Mouse (Mus musculus): ENCODE measurements at regions not wholly inside any gene's neighbourhood (a gene's known extent, or its start where the extent isn't known, plus 50 kb on each side); places are given as distances from the start of the nearest gene placed in this dataset.

- DNase-seq (ENCODE audit: low read depth, low spot score): no peak
Observed at GRCm38 (mm10) chr10:39316533-39316932, 52.1 kb upstream of the Fyn start.

- no peak for DNase-seq (ENCODE audit: low read depth, low spot score)
Observed at GRCm38 (mm10) chr10:39315434-39316174, 53.1 kb upstream of the Fyn start.

- DNase-seq (ENCODE audit: low read depth, low spot score): no peak
Observed at GRCm38 (mm10) chr10:39311501-39311900, 57.2 kb upstream of the Fyn start.

- DNase-seq (ENCODE audit: low read depth, low spot score): no peak
Observed at GRCm38 (mm10) chr10:39308535-39308934, 60.1 kb upstream of the Fyn start.

- peak; percentile 4 for DNase-seq (ENCODE audit: low read depth, low spot score)
Observed at GRCm38 (mm10) chr10:39292703-39293496, 75.8 kb upstream of the Fyn start.

- no peak for DNase-seq (ENCODE audit: low read depth, low spot score)
Observed at GRCm38 (mm10) chr10:39291747-39292198, 76.9 kb upstream of the Fyn start.

GRCm38 (mm10) chr10:39291134-39291746 is 77.4 kb upstream of the Fyn start:
- peak; percentile 48 for DNase-seq (ENCODE audit: low read depth, low spot score)

GRCm38 (mm10) chr10:39290245-39290644 is 78.4 kb upstream of the Fyn start:
- DNase-seq (ENCODE audit: low read depth, low spot score): no peak

- DNase-seq (ENCODE audit: low read depth, low spot score): no peak
Observed at GRCm38 (mm10) chr10:39280366-39281000, 88.2 kb upstream of the Fyn start.

- peak; percentile 53 for DNase-seq (ENCODE audit: low read depth, low spot score)
Observed at GRCm38 (mm10) chr10:39274202-39274601, 94.5 kb upstream of the Fyn start.

GRCm38 (mm10) chr10:39273426-39273825 is 95.2 kb upstream of the Fyn start:
- DNase-seq (ENCODE audit: low read depth, low spot score): no peak

- DNase-seq (ENCODE audit: low read depth, low spot score): no peak
Observed at GRCm38 (mm10) chr10:39272387-39272949, 96.2 kb upstream of the Fyn start.

GRCm38 (mm10) chr10:39270406-39270805 is 98.2 kb upstream of the Fyn start:
- DNase-seq (ENCODE audit: low read depth, low spot score): no peak

- DNase-seq (ENCODE audit: low read depth, low spot score): no peak
Observed at GRCm38 (mm10) chr10:39267236-39267635, 101.4 kb upstream of the Fyn start.

- peak; percentile 89 for DNase-seq (ENCODE audit: low read depth, low spot score)
Observed at GRCm38 (mm10) chr10:39266482-39266881, 102.2 kb upstream of the Fyn start.

GRCm38 (mm10) chr10:39262466-39262865 is 98.9 kb upstream of the Ccn6 start:
- no peak for DNase-seq (ENCODE audit: low read depth, low spot score)

GRCm38 (mm10) chr10:39261174-39262145 is 97.9 kb upstream of the Ccn6 start:
- peak; percentile 89 for DNase-seq (ENCODE audit: low read depth, low spot score)

GRCm38 (mm10) chr10:39260061-39260460 is 96.5 kb upstream of the Ccn6 start:
- no peak for DNase-seq (ENCODE audit: low read depth, low spot score)

- DNase-seq (ENCODE audit: low read depth, low spot score): no peak
Observed at GRCm38 (mm10) chr10:39257371-39258154, 94.0 kb upstream of the Ccn6 start.

- DNase-seq (ENCODE audit: low read depth, low spot score): no peak
Observed at GRCm38 (mm10) chr10:39254561-39254960, 91.0 kb upstream of the Ccn6 start.
